Mouse (Mus musculus): ENCODE data around the gene Pjvk. TPM values are rescaled to one million over a fixed set of nuclear protein-coding genes. Genes with fewer than 3 reads are reported as not detected.

The Pjvk gene
- polyA plus RNA-seq, 1 experiment from 2014 or later, result 1.1 TPM

DNA sequence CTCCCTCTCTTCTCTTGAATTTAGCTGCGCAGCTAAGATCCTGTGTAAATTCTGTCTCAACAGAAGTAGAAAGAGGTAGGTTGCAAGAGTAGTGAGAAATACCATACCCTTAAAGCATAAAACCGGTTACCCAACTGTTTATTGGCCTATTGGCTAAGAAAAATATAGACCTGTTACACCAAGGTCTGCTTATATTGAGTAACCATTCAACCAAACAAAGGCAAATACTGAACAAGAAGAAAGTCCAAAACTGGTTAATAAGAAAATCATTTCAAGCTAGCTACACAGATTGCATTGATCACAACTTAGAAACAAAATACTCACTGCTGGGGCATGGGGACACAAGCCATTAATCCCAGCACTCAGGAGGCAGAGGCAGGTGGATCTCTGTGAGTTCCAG is 8.6 kb upstream of the Pjvk start:
- Histone ChIP-seq H3K27ac (no peak overlapping the region), H3K9me3 (no peaks in the 10 kb centered on the region), H3K27me3 (replicated peaks) (no peaks in the 10 kb centered on the region), H3K36me3 (peaks cover 66% of the 10 kb centered on the region), H3K9ac (no peak overlapping the region), H3K4me1 (no peaks in the 10 kb centered on the region), H3K4me3 (no peak overlapping the region), H3K4me2 (replicated peaks) (no peak overlapping the region)
- no peak for ATAC-seq (ENCODE audit: low FRiP score, low read depth)
- WGBS, result 95% methylated on average over 2 of the region's 2 CpGs

DNA sequence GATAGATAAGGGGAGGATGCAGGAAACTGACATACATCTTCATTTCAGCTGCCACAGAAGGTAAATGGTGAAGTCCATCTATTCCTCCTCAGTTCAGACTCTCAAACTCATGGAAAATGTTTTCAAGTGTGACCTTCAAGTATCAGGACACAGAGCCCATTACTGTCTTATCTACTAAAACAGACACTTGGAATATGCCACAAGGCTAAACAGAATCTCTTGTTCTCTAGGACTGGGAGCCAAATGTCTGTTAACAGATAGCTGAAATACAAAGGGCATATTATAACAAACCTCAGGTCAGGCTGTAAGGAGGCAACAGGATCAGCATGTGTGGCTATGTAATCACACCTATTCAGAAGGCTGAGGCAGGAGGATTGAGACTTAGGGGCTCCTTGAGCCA is 4.5 kb upstream of the Pjvk start:
- Histone ChIP-seq H3K27ac (no peak overlapping the region), H3K9me3 (no peaks in the 10 kb centered on the region), H3K4me2 (replicated peaks) (no peak overlapping the region), H3K4me1 (peaks cover 16% of the 10 kb centered on the region), H3K9ac (no peak overlapping the region), H3K4me3 (no peak overlapping the region), H3K27me3 (replicated peaks) (no peaks in the 10 kb centered on the region), H3K36me3 (peaks cover 34% of the 10 kb centered on the region)
- no peak for ATAC-seq (ENCODE audit: low FRiP score, low read depth)

DNA sequence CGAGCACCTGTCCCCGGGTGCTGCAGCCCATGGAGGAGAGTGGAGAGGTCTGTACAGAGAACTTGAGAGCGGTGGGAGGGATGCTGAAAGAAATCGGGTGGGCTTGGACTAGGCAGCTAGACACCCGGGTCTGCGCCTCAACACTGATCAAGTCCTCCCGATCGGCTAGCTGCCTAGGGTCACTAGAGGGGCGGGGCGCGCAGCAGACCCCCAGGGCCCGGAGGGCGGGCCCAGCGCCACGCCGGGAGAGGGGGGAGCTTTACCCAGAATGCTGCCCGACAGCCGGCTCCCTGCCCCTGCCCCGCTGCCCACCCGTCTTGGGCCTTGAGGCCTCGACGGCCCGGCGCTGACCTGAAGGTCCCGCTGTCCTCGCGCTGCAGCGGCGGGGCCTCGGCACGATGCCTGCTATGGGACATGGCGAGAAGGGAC is 821 bp upstream of the Pjvk start:
- H3K9ac ChIP-seq, result peak overlapping the region; percentile 79
- WGBS, result 0% methylated on average over 32 of the region's 32 CpGs
- H3K4me1 ChIP-seq, result peaks cover 16% of the 10 kb centered on the region
- H3K4me3 ChIP-seq, result peak overlapping the region; percentile 68
- no peaks in the 10 kb centered on the region for H3K9me3 ChIP-seq
- peaks cover 5% of the 10 kb centered on the region for H3K36me3 ChIP-seq
- peak overlapping the region; percentile 69 for H3K4me2 ChIP-seq (replicated peaks)
- ATAC-seq (ENCODE audit: low FRiP score, low read depth), result peak; percentile 79
- H3K27ac ChIP-seq, result peak overlapping the region; percentile 78
- H3K27me3 ChIP-seq (replicated peaks), result no peaks in the 10 kb centered on the region

DNA sequence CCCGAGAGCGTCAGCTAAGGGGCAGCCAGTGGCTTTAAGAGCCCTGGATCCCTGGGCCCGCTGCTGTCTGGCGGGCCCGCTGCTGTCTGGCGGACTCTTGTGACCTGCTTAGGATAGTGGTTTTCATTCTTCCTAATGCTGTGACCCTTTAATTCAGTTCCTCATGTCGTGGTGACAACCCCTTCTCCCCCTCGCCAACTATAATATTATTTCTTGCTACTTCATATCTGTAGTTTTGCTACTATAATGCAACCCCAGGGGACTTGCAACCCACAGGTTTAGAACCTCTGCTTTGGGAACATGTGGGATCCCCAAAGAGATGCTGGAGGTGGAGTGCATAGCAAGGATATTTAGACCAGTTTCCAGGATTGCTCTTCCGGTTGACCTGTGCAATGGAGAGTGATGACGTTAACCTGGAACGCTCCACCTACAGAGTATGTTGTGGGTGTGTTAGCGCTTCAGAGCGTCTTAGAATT is 428 bp downstream of the Pjvk start:
- H3K4me1 ChIP-seq, result peaks cover 16% of the 10 kb centered on the region
- ATAC-seq (ENCODE audit: low FRiP score, low read depth), result peak; percentile 35
- H3K9me3 ChIP-seq, result no peaks in the 10 kb centered on the region
- peak overlapping the region; percentile 64 for H3K27ac ChIP-seq
- H3K9ac ChIP-seq, result peak overlapping the region; percentile 38; the same call in 1 of the 2 replicates
- H3K27me3 ChIP-seq (replicated peaks), result no peaks in the 10 kb centered on the region
- WGBS, result 36% methylated on average over 13 of the region's 13 CpGs
- peak overlapping the region; percentile 68 for H3K4me3 ChIP-seq
- H3K4me2 ChIP-seq (replicated peaks), result peak overlapping the region; percentile 69
- no peaks in the 10 kb centered on the region for H3K36me3 ChIP-seq

DNA sequence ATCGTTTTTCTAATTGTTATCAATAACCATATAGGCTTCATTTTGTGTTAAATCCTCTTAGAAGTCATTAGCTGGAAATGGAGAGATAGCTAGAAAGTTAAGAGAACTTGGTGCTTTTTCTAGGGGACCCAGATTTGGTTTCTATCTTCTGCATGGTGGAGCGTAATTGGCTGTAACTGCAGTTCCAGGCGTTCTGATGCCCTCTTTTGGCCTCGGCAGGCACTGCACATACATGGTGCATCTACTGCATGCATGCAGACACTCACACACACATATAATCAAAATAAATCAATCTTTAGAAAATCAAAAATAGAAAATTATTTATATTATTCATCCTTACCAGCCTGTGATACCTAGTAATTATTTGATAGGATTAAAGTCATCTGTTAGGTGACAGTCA is 4.8 kb downstream of the Pjvk start:
- WGBS, result 91% methylated on average over 4 of the region's 4 CpGs

DNA sequence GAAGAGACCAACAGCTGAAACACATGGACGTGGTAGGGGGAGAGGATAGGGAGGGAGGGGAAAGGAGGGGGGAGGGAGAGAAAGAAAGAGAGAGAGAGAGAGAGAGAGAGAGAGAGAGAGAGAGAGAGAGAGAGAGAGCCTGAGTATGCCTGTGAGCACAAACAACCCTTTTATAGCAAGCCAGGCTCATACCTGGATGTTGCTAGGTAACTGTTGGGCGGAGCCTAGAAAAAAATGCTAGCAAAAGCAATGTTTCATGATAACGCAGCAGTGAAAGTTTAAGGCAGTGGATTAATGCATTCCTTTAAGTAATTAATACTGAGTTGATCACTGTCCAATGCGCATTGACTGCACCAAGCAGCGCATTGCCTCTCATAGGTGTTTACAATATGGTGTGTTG is 6.4 kb downstream of the Pjvk start:
- Histone ChIP-seq H3K4me2 (replicated peaks) (no peak overlapping the region), H3K27ac (no peak overlapping the region), H3K9me3 (no peaks in the 10 kb centered on the region), H3K36me3 (no peaks in the 10 kb centered on the region), H3K27me3 (replicated peaks) (no peaks in the 10 kb centered on the region), H3K9ac (no peak overlapping the region), H3K4me1 (no peaks in the 10 kb centered on the region), H3K4me3 (no peak overlapping the region)
- ATAC-seq (ENCODE audit: low FRiP score, low read depth), result no peak
- WGBS, result 81% methylated on average over 5 of the region's 5 CpGs

More for the DNA sequence above, 4.8 kb downstream of the Pjvk start:
- Histone ChIP-seq H3K27ac (no peak overlapping the region), H3K36me3 (no peaks in the 10 kb centered on the region), H3K4me1 (peaks cover 3% of the 10 kb centered on the region; the same call in 1 of the 2 replicates), H3K4me3 (no peak overlapping the region), H3K27me3 (replicated peaks) (no peaks in the 10 kb centered on the region), H3K9ac (no peak overlapping the region), H3K4me2 (replicated peaks) (no peak overlapping the region), H3K9me3 (no peaks in the 10 kb centered on the region)
- no peak for ATAC-seq (ENCODE audit: low FRiP score, low read depth)

DNA sequence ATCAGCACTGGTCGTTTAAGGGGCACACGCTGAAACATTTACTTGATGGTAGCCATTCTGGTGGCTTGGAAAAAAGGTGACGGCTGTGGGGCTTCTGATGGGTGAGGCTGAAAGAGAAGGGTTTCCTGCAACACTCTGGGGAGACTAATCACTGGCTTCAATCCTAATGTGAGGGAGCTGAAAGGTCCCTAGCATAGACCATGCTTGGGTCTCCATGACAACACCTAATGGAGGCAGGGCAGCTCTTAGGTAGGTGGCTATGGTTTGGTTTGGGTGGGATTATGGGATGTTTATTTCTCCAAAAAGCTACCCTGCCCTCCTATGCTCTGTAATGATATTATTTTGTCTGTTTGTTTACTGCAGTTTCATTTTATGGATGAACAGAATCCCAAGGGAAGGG is 7.2 kb downstream of the Pjvk start:
- no peaks in the 10 kb centered on the region for H3K27me3 ChIP-seq (replicated peaks)
- no peak for ATAC-seq (ENCODE audit: low FRiP score, low read depth)
- H3K9me3 ChIP-seq, result no peaks in the 10 kb centered on the region
- WGBS, result 77% methylated on average over 3 of the region's 3 CpGs
- H3K4me3 ChIP-seq, result no peak overlapping the region
- H3K27ac ChIP-seq, result no peak overlapping the region
- no peak overlapping the region for H3K9ac ChIP-seq
- no peak overlapping the region for H3K4me2 ChIP-seq (replicated peaks)
- no peaks in the 10 kb centered on the region for H3K36me3 ChIP-seq
- H3K4me1 ChIP-seq, result no peaks in the 10 kb centered on the region

DNA sequence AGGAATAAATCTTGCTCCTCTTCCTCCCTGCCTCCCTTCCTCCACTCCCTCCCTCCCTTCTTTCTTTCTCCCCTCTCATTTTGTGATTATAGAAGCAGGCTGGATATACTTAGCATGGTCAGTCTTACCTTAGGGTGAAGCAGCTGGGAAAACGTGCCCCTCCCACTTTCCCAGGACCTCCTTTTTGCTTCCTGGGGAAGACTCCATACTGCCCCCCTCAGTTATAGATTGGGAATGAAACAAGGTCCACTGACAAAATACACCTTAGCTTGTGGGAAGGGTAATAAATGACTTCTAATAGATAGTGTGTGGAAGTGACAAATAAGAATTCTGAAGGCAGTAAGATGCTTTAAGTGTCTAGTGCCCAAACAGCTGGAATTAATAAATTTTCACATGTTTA is 7.7 kb downstream of the Pjvk start:
- Histone ChIP-seq H3K4me3 (no peak overlapping the region), H3K4me2 (replicated peaks) (no peak overlapping the region), H3K27me3 (replicated peaks) (no peaks in the 10 kb centered on the region), H3K27ac (no peak overlapping the region), H3K9me3 (no peaks in the 10 kb centered on the region), H3K4me1 (no peaks in the 10 kb centered on the region), H3K9ac (no peak overlapping the region), H3K36me3 (no peaks in the 10 kb centered on the region)
- WGBS, result 21% methylated on average over 1 of the region's 1 CpGs
- no peak; the same call in 1 of the 2 replicates for ATAC-seq (ENCODE audit: low FRiP score, low read depth)

DNA sequence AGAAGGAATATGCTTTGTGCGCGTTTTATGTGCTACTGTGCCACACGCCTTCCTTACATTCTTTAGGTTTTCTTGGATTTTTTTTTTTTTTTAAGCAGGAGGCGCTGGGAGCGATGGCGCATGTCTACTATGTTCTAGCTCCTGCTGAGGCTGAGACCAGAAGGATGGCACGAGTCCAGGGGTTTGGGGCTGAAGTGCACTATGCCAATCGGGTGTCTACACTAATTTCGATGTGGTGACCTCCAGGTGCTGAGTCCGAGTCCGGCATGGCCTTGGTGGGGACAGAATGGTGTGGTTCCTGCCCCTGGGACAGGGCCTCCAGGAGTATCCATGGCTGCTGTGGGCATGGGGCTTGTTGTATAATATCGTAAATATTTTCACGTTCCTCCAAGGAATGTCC is 10.3 kb downstream of the Pjvk start:
- Histone ChIP-seq H3K4me2 (replicated peaks) (no peak overlapping the region), H3K9me3 (no peaks in the 10 kb centered on the region), H3K36me3 (no peaks in the 10 kb centered on the region), H3K4me1 (no peaks in the 10 kb centered on the region), H3K27me3 (replicated peaks) (no peaks in the 10 kb centered on the region), H3K27ac (no peak overlapping the region), H3K4me3 (no peak overlapping the region), H3K9ac (no peak overlapping the region)
- 82% methylated on average over 13 of the region's 13 CpGs for WGBS
- no peak for ATAC-seq (ENCODE audit: low FRiP score, low read depth)

DNA sequence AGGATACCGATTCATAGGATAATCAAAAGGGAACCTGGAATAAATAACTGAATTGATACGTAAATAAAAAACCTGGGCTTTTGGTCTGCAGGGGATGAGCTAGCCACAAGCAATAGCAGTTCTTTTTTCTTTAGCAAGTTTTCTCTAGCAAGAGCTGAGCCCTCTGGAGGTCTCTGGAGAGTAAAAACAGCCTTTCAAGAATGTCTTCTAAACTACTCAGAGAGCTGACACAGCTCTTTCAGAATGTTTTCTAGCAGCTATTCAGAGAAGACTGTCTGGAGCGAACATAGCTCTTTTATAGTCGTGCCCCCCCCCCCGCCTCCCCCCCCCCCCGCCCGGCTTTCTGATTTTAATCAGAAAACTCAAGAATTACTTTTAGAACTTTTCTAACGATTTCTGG is 11.1 kb downstream of the Pjvk start:
- Histone ChIP-seq H3K36me3 (peaks cover 8% of the 10 kb centered on the region), H3K27me3 (replicated peaks) (no peaks in the 10 kb centered on the region), H3K4me2 (replicated peaks) (no peak overlapping the region), H3K27ac (no peak overlapping the region), H3K4me3 (no peak overlapping the region), H3K9ac (no peak overlapping the region), H3K9me3 (no peaks in the 10 kb centered on the region), H3K4me1 (no peaks in the 10 kb centered on the region)
- WGBS, result 55% methylated on average over 7 of the region's 8 CpGs
- ATAC-seq (ENCODE audit: low FRiP score, low read depth), result no peak

DNA sequence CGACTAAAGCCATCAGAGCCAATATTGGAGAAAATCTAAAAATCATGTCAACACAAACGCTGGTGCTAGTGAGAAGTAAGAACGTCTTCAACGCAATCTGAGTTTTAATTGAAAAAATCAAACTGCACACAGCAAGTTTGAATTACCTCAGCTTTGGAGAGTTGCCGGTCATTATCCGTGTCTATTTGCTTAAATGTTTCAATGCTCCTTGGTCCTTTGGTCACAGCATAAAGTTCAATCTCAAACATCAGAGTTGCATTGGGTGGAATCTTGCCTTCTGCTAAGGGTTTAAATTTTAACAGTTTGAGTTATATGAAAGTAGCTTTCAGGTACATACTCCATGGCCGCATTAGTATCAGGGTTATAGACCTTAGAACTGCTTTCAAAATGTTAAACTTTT is 17.3 kb downstream of the Pjvk start:
- no peaks in the 10 kb centered on the region for H3K9me3 ChIP-seq
- H3K4me2 ChIP-seq (replicated peaks), result no peak overlapping the region
- 95% methylated on average over 7 of the region's 7 CpGs for WGBS
- no peak for ATAC-seq (ENCODE audit: low FRiP score, low read depth)
- no peak overlapping the region for H3K27ac ChIP-seq
- H3K9ac ChIP-seq, result no peak overlapping the region
- H3K27me3 ChIP-seq (replicated peaks), result no peaks in the 10 kb centered on the region
- no peak overlapping the region for H3K4me3 ChIP-seq
- H3K4me1 ChIP-seq, result no peaks in the 10 kb centered on the region
- peaks cover 17% of the 10 kb centered on the region for H3K36me3 ChIP-seq

DNA sequence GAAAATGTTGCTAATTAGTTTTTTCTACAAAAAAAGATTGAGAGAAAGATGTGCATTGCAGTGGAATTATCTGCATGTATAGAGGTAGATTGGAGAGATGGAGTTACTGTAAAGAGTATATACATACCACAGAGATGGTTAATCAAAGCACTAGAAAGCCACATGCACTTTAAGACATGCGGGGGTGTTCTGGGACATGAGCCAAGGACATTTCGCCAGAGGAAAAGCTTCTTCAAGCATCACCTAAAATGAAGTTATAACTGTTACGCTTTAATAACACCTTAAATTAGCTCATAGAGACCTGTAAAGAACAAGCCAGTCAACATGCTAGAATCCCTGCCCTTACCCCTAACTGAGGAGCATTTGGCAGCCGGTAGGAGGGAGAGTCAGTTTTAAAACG is 18.9 kb downstream of the Pjvk start:
- Histone ChIP-seq H3K4me3 (no peak overlapping the region), H3K27ac (no peak overlapping the region), H3K9ac (no peak overlapping the region), H3K4me2 (replicated peaks) (no peak overlapping the region), H3K4me1 (peaks cover 7% of the 10 kb centered on the region; the same call in 1 of the 2 replicates), H3K36me3 (peaks cover 17% of the 10 kb centered on the region), H3K27me3 (replicated peaks) (no peaks in the 10 kb centered on the region), H3K9me3 (no peaks in the 10 kb centered on the region)
- WGBS, result 86% methylated on average over 5 of the region's 5 CpGs
- no peak for ATAC-seq (ENCODE audit: low FRiP score, low read depth)

DNA sequence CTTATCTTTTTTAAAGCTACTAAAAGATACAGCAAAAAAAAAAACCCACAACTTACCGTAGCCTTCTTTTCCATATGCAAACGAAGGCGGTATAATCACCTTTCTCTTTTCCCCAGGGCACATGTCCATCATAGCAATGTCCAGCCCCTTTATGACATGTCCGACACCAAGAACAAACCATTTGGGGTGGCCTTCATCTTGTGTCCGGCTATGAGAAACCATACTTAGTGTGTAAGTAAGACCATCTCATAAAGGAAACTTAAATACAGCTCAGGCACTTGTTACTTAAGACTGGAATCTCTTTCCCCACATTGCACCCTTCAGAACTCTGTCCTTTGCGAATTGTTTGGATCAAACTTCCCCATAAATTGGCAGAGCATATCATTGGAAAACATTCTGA is 23.4 kb downstream of the Pjvk start:
- no peaks in the 10 kb centered on the region for H3K27me3 ChIP-seq (replicated peaks)
- no peak overlapping the region for H3K9ac ChIP-seq
- H3K36me3 ChIP-seq, result no peaks in the 10 kb centered on the region; the same call in 1 of the 2 replicates
- H3K27ac ChIP-seq, result no peak overlapping the region
- H3K4me1 ChIP-seq, result peaks cover 21% of the 10 kb centered on the region
- ATAC-seq (ENCODE audit: low FRiP score, low read depth), result no peak
- H3K9me3 ChIP-seq, result no peaks in the 10 kb centered on the region
- H3K4me3 ChIP-seq, result peak overlapping the region; percentile 39; the same call in 1 of the 2 replicates
- WGBS, result 86% methylated on average over 6 of the region's 6 CpGs
- H3K4me2 ChIP-seq (replicated peaks), result peak overlapping the region; percentile 66
